Mouse (Mus musculus): ENCODE data around the gene Slc13a3.
"Not testable (repeated sequence)": the region's sequence is repeated elsewhere in the genome, so short reads cannot be mapped to it uniquely, and the experiment has no call there.

Gene Slc13a3

GRCm38 (mm10) chr2:165473003-165473402 is at the start of gene Slc13a3:
Gene Slc13a3, minus strand, starts transcription at chr2:165473230.
- DNase-seq, result peak; percentile 66

GRCm38 (mm10) chr2:165515178-165515728 is 42.2 kb upstream of the Slc13a3 start:
- no peak for DNase-seq

- DNase-seq, result peak; percentile 56
Observed at GRCm38 (mm10) chr2:165512870-165513600, 40.0 kb upstream of the Slc13a3 start.

DNA sequence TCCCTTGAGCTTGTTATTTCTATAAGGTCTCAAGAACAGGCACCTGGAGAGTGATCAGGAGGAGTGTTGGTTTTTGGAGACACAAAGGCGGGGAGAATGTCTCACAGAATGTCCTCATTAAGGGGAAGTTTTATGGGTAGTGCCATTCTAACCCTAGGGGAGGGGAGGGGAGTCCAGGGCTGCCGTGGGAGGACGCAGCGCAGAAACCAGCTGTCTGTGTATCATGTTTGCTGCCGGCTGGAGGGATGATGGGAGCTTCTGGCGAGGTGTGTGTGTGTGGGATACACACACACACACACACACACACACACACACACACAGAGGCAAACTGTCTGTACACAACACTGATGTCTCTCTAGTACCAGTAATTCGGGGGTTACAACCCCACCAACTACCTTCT is 39.4 kb upstream of the Slc13a3 start:
- DNase-seq, result peak; percentile 32

GRCm38 (mm10) chr2:165511530-165511929 is 38.5 kb upstream of the Slc13a3 start:
- not testable (repeated sequence) for DNase-seq

DNA sequence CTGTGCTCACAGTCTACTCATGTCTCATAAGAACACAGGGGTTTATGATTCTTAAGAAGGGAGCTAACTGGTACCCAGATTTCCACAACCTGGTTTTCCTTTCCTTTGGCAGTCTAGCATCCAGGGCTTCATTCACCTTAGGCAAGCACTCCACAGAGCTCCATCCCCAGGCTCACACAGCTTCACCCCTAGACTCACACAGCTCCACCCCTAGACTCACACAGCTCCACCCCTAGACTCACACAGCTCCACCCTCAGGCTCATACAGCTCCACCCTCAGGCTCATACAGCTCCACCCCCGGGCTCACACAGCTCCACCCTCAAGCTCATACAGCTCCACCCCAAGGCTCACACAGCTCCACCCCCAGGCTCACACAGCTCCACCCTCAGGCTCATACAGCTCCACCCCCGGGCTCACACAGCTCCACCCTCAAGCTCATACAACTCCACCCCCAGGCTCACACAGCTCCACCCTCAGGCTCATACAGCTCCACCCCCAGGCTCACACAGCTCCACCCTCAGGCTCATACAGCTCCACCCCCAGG is 38.0 kb upstream of the Slc13a3 start:
- DNase-seq, result not testable (repeated sequence)

- no peak for DNase-seq
Observed at GRCm38 (mm10) chr2:165510466-165510865, 37.4 kb upstream of the Slc13a3 start.

- no peak for DNase-seq
Observed at GRCm38 (mm10) chr2:165509686-165510085, 36.7 kb upstream of the Slc13a3 start.

GRCm38 (mm10) chr2:165503259-165504203 is 30.5 kb upstream of the Slc13a3 start, which contains the start of gene Slc2a10:
Gene Slc2a10, plus strand, starts transcription at chr2:165503787.
- DNase-seq, result peak; percentile 59

- no peak for DNase-seq
Observed at GRCm38 (mm10) chr2:165498816-165499215, 25.8 kb upstream of the Slc13a3 start.

- DNase-seq, result no peak
Observed at GRCm38 (mm10) chr2:165497706-165498275, 24.8 kb upstream of the Slc13a3 start.

- peak; percentile 49 for DNase-seq
Observed at GRCm38 (mm10) chr2:165496251-165496650, 23.2 kb upstream of the Slc13a3 start.

GRCm38 (mm10) chr2:165494495-165494894 is 21.5 kb upstream of the Slc13a3 start:
- no peak for DNase-seq

GRCm38 (mm10) chr2:165493587-165494210 is 20.7 kb upstream of the Slc13a3 start:
- DNase-seq, result peak; percentile 64

GRCm38 (mm10) chr2:165492648-165493553 is 19.9 kb upstream of the Slc13a3 start, which contains the start of gene Trp53rka:
Gene Trp53rka, minus strand, starts transcription at chr2:165493324.
- DNase-seq, result peak; percentile 87

GRCm38 (mm10) chr2:165486881-165487535 is 14.0 kb upstream of the Slc13a3 start:
- DNase-seq, result peak; percentile 74

- DNase-seq, result no peak
Observed at GRCm38 (mm10) chr2:165486401-165486800, 13.4 kb upstream of the Slc13a3 start.

DNA sequence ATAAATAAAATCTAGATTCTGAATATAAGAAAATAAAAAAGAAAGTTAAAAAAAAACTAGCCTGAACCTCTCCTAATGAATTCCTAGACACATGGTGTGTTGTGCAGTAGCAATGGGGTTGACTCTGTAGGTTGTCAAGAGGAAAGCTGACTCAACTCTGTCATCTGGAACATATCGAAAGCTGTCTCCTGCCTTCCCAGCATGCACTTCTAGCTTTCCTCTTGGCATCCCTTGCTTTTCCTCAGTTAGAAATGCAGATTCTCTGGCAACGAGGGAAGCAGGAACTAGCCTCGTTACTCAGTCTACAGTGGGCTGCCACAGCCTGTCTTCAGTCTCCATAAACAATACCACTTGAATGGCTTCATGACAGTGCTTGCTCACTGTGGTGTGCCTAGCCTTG is 12.8 kb upstream of the Slc13a3 start:
- DNase-seq, result no peak

DNA sequence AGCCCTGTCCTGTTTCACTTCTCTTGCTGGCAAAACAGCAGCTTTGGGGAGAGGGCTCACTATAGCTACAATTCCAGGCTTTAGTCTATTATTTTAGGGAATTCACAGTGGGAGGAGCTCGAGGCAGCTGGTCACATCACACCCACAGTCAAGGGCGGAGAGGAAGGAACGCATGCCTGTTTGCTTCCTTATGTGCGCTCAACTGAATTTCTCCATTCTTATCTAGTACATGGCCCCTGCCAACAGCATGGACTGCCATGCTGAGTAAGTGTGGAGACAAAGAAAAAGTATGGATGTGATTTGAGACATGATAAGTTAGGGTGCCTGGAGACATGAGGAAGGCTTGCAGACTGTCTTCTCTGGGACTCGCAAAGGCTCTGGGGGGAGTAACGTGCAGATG is 11.1 kb upstream of the Slc13a3 start:
- no peak for DNase-seq

DNA sequence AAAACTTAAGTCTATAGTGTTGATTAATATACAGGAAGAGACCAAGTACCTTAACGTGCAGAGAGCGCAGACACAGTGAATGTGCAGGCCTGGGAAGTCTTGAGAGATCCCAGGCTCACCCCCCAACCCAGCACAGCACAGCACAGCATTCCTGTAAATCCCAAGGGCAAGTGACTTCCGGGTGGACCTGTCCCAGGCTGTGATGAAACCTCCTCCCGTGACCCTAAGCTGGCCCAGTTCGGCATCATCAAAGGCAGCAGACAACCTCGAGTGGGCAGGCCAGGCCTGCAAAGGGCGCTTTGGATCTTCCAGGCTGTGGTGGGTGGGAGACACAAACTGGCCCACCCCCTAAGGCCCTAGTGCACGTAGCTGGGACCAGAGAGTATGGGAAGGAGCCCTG is 9.0 kb upstream of the Slc13a3 start:
- no peak for DNase-seq

Data from embryo, embryonic 11 days (tissue).